Mouse (Mus musculus): ENCODE results near the gene Tmem270.

DNA sequence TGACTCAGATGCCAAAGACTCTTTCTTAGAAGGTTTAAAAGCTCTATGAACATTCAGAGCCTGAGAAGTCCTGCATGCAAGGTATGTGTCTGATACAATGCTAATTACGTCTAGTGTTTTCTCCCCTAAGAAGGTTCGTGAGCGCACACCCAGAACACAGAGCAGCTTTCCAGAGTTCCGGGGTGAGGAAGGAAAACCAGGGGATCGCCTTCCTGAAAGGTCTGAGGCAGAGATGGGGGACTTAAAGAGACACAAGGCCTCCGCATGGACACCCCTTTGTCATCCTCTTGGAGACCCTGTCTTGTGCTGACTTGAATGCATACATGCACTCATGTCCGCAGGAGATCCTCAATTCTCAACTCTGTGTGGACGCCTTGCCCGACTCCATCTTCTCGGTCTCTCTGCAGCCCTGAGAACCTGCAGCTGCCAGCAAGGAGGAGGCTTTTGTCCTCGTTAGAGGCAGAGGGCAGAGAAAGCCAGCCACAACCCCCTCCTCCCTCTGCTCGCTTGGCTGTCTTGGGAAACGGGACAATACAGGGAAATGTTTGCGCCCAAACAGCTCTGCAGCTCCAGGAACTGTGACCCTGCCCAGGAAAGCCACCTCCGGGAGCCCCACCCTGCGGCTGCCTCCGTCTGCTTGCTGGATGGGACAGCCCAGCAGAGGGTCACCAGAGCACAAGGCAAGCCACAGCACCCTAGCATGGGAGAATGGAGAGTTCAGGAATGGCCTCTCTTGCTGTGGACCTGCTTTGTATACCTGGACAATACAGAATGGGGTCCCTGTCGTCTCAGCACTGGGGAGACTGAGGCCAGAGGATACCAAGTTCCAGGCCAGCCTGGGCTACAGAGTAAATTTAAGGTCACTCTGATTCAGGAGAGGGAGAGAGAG, 18.8 kb downstream of the Tmem270 start:
- TF ChIP-seq POLR2A (IDR thresholded peaks at IDR 0.05; ENCODE audit: insufficient read length, low read depth) (no peak), MAX (IDR thresholded peaks at IDR 0.05; ENCODE audit: low read depth) (no peak), MYOG (IDR thresholded peaks at IDR 0.05; ENCODE audit: control insufficient read depth in 1 of 3, insufficient read depth in 1 of 3, insufficient read length in 2 of 3, low read depth in 2 of 3) (no peak), CEBPB (IDR thresholded peaks at IDR 0.05; ENCODE audit: insufficient read depth, poor library complexity, severe bottlenecking) (no peak), USF1 (IDR thresholded peaks at IDR 0.05; ENCODE audit: low read depth) (no peak), TCF12 (IDR thresholded peaks at IDR 0.05; ENCODE audit: insufficient read depth, poor library complexity, severe bottlenecking) (no peak), E2F4 (IDR thresholded peaks at IDR 0.05; ENCODE audit: insufficient read depth) (no peak)
